Mouse (Mus musculus) limb, embryonic 15.5 days (tissue): ENCODE results near the gene Gm21987. TPM values are rescaled to one million over a fixed set of nuclear protein-coding genes. Genes with fewer than 3 reads are reported as not detected.
A peak's percentile ranks its signal among the peaks of the same experiment; 100 is the strongest.

Source experiments
- ATAC-seq: fragments of 200-750 bp; cut with Nextera tagmentation; 2 replicates; pipeline ENCODE4 v1.8.0; 2017; ENCODE audit warnings: low read depth, moderate TSS enrichment; ENCODE audit not compliant: insufficient number of reproducible peaks, low FRiP score, low TSS enrichment
- H3K27ac ChIP-seq: fragments of 300-500 bp; sonication (generic); 2 replicates; pipeline ENCODE4 v1.5.1; 2015; ENCODE audit warnings: moderate library complexity, mild to moderate bottlenecking, inconsistent platforms
- H3K27me3 ChIP-seq: fragments of 300-500 bp; sonication (generic); 2 replicates; pipeline ENCODE4 v1.6.1; 2015; ENCODE audit warnings: inconsistent platforms
- H3K36me3 ChIP-seq: fragments of 300-500 bp; sonication (generic); 2 replicates; pipeline ENCODE4 v1.6.1; 2015; ENCODE audit warnings: inconsistent platforms
- H3K4me1 ChIP-seq: fragments of 300-500 bp; sonication (generic); 2 replicates; pipeline ENCODE4 v1.6.1; 2015; ENCODE audit warnings: inconsistent platforms
- H3K4me2 ChIP-seq: fragments of 300-500 bp; sonication (generic); 2 replicates; pipeline ENCODE4 v1.6.1; 2015; ENCODE audit warnings: mild to moderate bottlenecking, inconsistent platforms
- H3K4me3 ChIP-seq: fragments of 300-500 bp; sonication (generic); 2 replicates; pipeline ENCODE4 v1.5.1; 2015; ENCODE audit warnings: mild to moderate bottlenecking, inconsistent platforms
- H3K9ac ChIP-seq: fragments of 300-500 bp; sonication (generic); 2 replicates; pipeline ENCODE4 v1.6.1; 2015; ENCODE audit warnings: inconsistent platforms
- H3K9me3 ChIP-seq: fragments of 300-500 bp; sonication (generic); 2 replicates; pipeline ENCODE4 v1.6.1; 2016; ENCODE audit warnings: inconsistent platforms
- WGBS: fragments of 180-500 bp; shearing (Covaris S2); methylation state at CpG from one replicate; pipeline ENCODE4 v1.1.7; 2015; 5-methylcytosine and 5-hydroxymethylcytosine counted together
- polyA plus RNA-seq: library from polyadenylated mRNA; unstranded; fragments of >200 nt; fragmentation: Nextera tagmentation; extraction: Ambion mirVana; gene quantifications from 2 replicates; pipeline ENCODE4 v1.2.1, GENCODE M21; 2015

Gm21987 gene
- polyA plus RNA-seq = 0.55 TPM in 1 of 2 replicates, not detected in the other

- peak; percentile 89; the same call in 1 of the 2 replicates for ATAC-seq
- WGBS = 3% methylated on average over 35 of the region's 35 CpGs
These were observed at the start of gene Gm21987, which contains the start of gene Cox17 for GRCm38 (mm10) chr16:38346529-38347325. Gm21987 (plus strand) TSS chr16:38347040. Cox17 (plus strand) TSS chr16:38346991.

DNA sequence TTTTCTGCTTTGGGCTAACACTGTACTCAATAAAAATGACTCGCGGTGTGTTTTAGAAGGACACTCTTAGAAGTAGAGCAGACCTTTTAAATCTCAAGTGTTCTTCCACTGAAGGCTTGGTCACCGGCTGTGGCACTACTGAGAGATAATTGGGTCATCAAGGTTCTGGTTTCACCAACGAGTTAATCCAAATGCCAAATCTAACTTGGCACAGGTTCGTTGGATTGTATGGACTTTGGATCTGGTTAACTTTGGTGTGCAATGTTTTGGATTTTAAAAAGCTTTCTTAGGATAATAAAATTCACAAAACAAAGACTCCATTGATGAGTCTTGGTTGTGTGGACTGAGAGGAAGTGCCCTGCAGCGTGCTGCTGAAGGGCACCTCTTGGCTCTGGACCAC, 48.4 kb upstream of the Gm21987 start:
- Histone ChIP-seq H3K4me3 (no peak overlapping the region), H3K36me3 (no peaks in the 10 kb centered on the region), H3K27me3 (no peaks in the 10 kb centered on the region), H3K9me3 (no peaks in the 10 kb centered on the region), H3K4me2 (no peak overlapping the region), H3K27ac (no peak overlapping the region), H3K4me1 (no peaks in the 10 kb centered on the region), H3K9ac (no peak overlapping the region)
- ATAC-seq = no peak
- WGBS = 59% methylated on average over 6 of the region's 6 CpGs

More at GRCm38 (mm10) chr16:38346529-38347325, at the start of gene Gm21987, which contains the start of gene Cox17:
- Histone ChIP-seq H3K36me3 (peaks cover 21% of the 10 kb centered on the region), H3K9me3 (no peaks in the 10 kb centered on the region), H3K4me1 (peaks cover 8% of the 10 kb centered on the region), H3K27me3 (no peaks in the 10 kb centered on the region), H3K27ac (peak within 1 kb of the TSS; percentile 93), H3K4me3 (peak within 1 kb of the TSS; percentile 86), H3K9ac (peak within 1 kb of the TSS; percentile 65), H3K4me2 (peak within 1 kb of the TSS; percentile 51)

DNA sequence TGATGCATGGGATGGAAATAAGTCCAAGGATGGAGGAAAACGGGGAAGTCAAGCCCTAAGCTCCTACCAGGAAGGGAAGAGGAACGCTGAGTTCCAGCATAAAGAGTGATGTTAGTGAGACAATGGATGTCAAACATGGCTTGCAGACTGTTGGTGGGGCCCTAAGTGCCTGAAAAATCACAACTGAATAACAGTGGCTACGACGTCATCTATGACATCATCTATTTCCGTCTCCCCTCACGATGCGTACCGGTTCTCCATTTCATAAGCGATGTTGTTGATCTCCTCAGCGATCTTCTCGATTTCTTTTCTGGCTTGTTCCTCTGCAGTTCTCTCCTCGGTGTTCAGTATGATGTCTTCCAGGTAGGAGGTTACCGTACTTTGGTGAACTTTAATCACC, 44.5 kb upstream of the Gm21987 start:
- H3K27ac ChIP-seq = no peak overlapping the region
- H3K4me2 ChIP-seq = no peak overlapping the region
- no peak overlapping the region for H3K9ac ChIP-seq
- no peaks in the 10 kb centered on the region for H3K27me3 ChIP-seq
- no peaks in the 10 kb centered on the region for H3K36me3 ChIP-seq
- H3K9me3 ChIP-seq = no peaks in the 10 kb centered on the region
- peaks cover 13% of the 10 kb centered on the region for H3K4me1 ChIP-seq
- 83% methylated on average over 13 of the region's 13 CpGs for WGBS
- no peak for ATAC-seq
- no peak overlapping the region for H3K4me3 ChIP-seq

- no peak for ATAC-seq
- WGBS = 60% methylated on average over 17 of the region's 17 CpGs
- Histone ChIP-seq H3K27me3 (no peaks in the 10 kb centered on the region), H3K4me2 (no peak overlapping the region), H3K4me1 (peaks cover 18% of the 10 kb centered on the region), H3K9me3 (no peaks in the 10 kb centered on the region), H3K27ac (no peak overlapping the region), H3K9ac (no peak overlapping the region), H3K4me3 (no peak overlapping the region), H3K36me3 (no peaks in the 10 kb centered on the region)
These were observed 42.2 kb upstream of the Gm21987 start for GRCm38 (mm10) chr16:38304460-38305194.

DNA sequence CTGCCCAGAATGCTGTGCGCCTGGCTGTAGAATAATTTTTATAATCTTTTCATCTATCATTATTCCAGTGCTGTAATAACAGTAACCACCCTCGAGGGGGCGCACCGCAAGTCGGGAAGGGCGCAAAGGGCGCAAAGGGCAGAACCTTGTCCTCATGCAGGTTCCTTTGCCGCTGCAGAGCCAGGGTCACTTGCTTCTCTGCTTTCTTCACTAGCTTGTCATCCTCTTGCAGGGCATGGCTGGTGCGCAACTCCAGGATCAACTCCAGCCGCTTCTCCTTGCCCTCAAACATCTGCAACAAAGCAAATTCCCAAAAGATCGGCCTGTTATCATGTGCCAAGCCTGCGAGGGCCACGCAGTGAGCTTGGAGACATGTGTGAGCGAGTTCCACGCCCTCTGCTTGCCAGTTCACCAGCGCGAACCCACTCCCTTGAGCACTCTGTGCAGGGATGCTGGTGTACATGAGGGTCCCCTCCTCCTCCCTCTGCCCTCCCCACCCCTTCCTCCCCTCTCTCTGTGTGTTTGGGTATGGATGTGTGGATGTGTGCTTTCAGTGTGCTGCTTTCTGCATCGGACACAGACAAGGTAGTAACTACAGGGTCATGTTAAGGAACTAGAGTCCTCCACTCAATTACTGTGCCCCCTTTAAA, 40.1 kb upstream of the Gm21987 start:
- H3K27ac ChIP-seq = no peak overlapping the region
- H3K4me1 ChIP-seq = peaks cover 18% of the 10 kb centered on the region
- WGBS = 37% methylated on average over 18 of the region's 18 CpGs
- H3K36me3 ChIP-seq = no peaks in the 10 kb centered on the region
- H3K27me3 ChIP-seq = no peaks in the 10 kb centered on the region
- no peaks in the 10 kb centered on the region for H3K9me3 ChIP-seq
- H3K4me3 ChIP-seq = 0 out of 2 replicates have a peak overlapping the region, but pooled peaks have one; percentile 0
- no peak for ATAC-seq
- 0 out of 2 replicates have a peak overlapping the region, but pooled peaks have one; percentile 15 for H3K4me2 ChIP-seq
- H3K9ac ChIP-seq = no peak overlapping the region

- peaks cover 18% of the 10 kb centered on the region for H3K4me1 ChIP-seq
- H3K27me3 ChIP-seq = no peaks in the 10 kb centered on the region
- no peak overlapping the region for H3K4me3 ChIP-seq
- 15% methylated on average over 5 of the region's 5 CpGs for WGBS
- H3K9me3 ChIP-seq = no peaks in the 10 kb centered on the region
- no peak for ATAC-seq
- no peak overlapping the region for H3K27ac ChIP-seq
- no peaks in the 10 kb centered on the region for H3K36me3 ChIP-seq
- H3K9ac ChIP-seq = no peak overlapping the region
- no peak overlapping the region for H3K4me2 ChIP-seq
These were observed 39.6 kb upstream of the Gm21987 start for GRCm38 (mm10) chr16:38307221-38307605.

- H3K9me3 ChIP-seq = no peaks in the 10 kb centered on the region
- H3K4me3 ChIP-seq = no peak overlapping the region
- ATAC-seq = no peak
- H3K9ac ChIP-seq = no peak overlapping the region
- peaks cover 18% of the 10 kb centered on the region for H3K4me1 ChIP-seq
- 35% methylated on average over 7 of the region's 7 CpGs for WGBS
- H3K36me3 ChIP-seq = no peaks in the 10 kb centered on the region
- no peaks in the 10 kb centered on the region for H3K27me3 ChIP-seq
- no peak overlapping the region for H3K4me2 ChIP-seq
- H3K27ac ChIP-seq = no peak overlapping the region
These were observed 39.2 kb upstream of the Gm21987 start for GRCm38 (mm10) chr16:38307651-38308050.

GRCm38 (mm10) chr16:38308195-38308594, 38.6 kb upstream of the Gm21987 start:
- H3K4me3 ChIP-seq = no peak overlapping the region
- ATAC-seq = no peak
- H3K9ac ChIP-seq = no peak overlapping the region
- no peak overlapping the region for H3K27ac ChIP-seq
- H3K4me2 ChIP-seq = no peak overlapping the region
- H3K27me3 ChIP-seq = no peaks in the 10 kb centered on the region
- 73% methylated on average over 11 of the region's 11 CpGs for WGBS
- H3K36me3 ChIP-seq = no peaks in the 10 kb centered on the region
- H3K4me1 ChIP-seq = peaks cover 18% of the 10 kb centered on the region
- no peaks in the 10 kb centered on the region for H3K9me3 ChIP-seq

GRCm38 (mm10) chr16:38318492-38318891, 28.3 kb upstream of the Gm21987 start:
- ATAC-seq = no peak
- no peaks in the 10 kb centered on the region for H3K36me3 ChIP-seq
- no peaks in the 10 kb centered on the region for H3K4me1 ChIP-seq
- no peak overlapping the region for H3K4me3 ChIP-seq
- WGBS = 79% methylated on average over 9 of the region's 9 CpGs
- H3K9ac ChIP-seq = no peak overlapping the region
- no peak overlapping the region for H3K27ac ChIP-seq
- H3K4me2 ChIP-seq = no peak overlapping the region
- H3K27me3 ChIP-seq = no peaks in the 10 kb centered on the region
- H3K9me3 ChIP-seq = no peaks in the 10 kb centered on the region

GRCm38 (mm10) chr16:38319087-38319486, 27.8 kb upstream of the Gm21987 start:
- WGBS = 79% methylated on average over 4 of the region's 4 CpGs
- H3K27ac ChIP-seq = no peak overlapping the region
- no peaks in the 10 kb centered on the region for H3K27me3 ChIP-seq

GRCm38 (mm10) chr16:38321452-38321935, 25.3 kb upstream of the Gm21987 start:
- 39% methylated on average over 17 of the region's 17 CpGs for WGBS
- no peak for ATAC-seq

More at GRCm38 (mm10) chr16:38319087-38319486, 27.8 kb upstream of the Gm21987 start:
- Histone ChIP-seq H3K9ac (no peak overlapping the region), H3K4me2 (no peak overlapping the region), H3K4me1 (no peaks in the 10 kb centered on the region), H3K9me3 (no peaks in the 10 kb centered on the region), H3K4me3 (no peak overlapping the region), H3K36me3 (no peaks in the 10 kb centered on the region)
- no peak for ATAC-seq

More at GRCm38 (mm10) chr16:38321452-38321935, 25.3 kb upstream of the Gm21987 start:
- H3K9me3 ChIP-seq = no peaks in the 10 kb centered on the region
- peak overlapping the region; percentile 15; the same call in 1 of the 2 replicates for H3K4me3 ChIP-seq
- no peaks in the 10 kb centered on the region for H3K4me1 ChIP-seq
- no peak overlapping the region for H3K27ac ChIP-seq
- H3K9ac ChIP-seq = no peak overlapping the region
- H3K4me2 ChIP-seq = 0 out of 2 replicates have a peak overlapping the region, but pooled peaks have one; percentile 14
- H3K27me3 ChIP-seq = no peaks in the 10 kb centered on the region
- H3K36me3 ChIP-seq = no peaks in the 10 kb centered on the region
